Mouse (Mus musculus) heart, embryonic 14.5 days (tissue): Measurements from ENCODE around the gene Timmdc1. TPM values are rescaled to one million over a fixed set of nuclear protein-coding genes. Genes with fewer than 3 reads are reported as not detected.

Source experiments
- ATAC-seq: fragments of 200-750 bp; cut with Nextera tagmentation; 2 replicates; pipeline ENCODE4 v1.8.0; 2017; ENCODE audit warnings: low read depth, moderate TSS enrichment; ENCODE audit not compliant: insufficient number of reproducible peaks, insufficient read depth, low FRiP score
- H3K27ac ChIP-seq, 2 experiments: fragments of 200-500 bp in 1 of 2; fragments of 300-500 bp in 1 of 2; sonication (generic) in 1 of 2; replicated peaks in 1 of 2; 2 replicates each; pipeline ENCODE4 v1.5.1; 2012 to 2014; ENCODE audit warnings: low read depth in 2 of 2, low read length in 2 of 2, control low read depth in 1 of 2, mild to moderate bottlenecking in 1 of 2, mixed read lengths in 1 of 2; ENCODE audit not compliant: control insufficient read depth in 1 of 2, insufficient read depth in 1 of 2
- H3K27me3 ChIP-seq: fragments of 300-500 bp; sonication (generic); 2 replicates; pipeline ENCODE4 v1.6.1; 2014; ENCODE audit warnings: mild to moderate bottlenecking, low read length, control low read depth; ENCODE audit not compliant: control insufficient read depth, insufficient read depth
- H3K36me3 ChIP-seq: fragments of 300-500 bp; sonication (generic); 2 replicates; pipeline ENCODE4 v1.6.1; 2014; ENCODE audit warnings: mild to moderate bottlenecking, control low read depth, low read length, mixed read lengths; ENCODE audit not compliant: control insufficient read depth, insufficient read depth
- H3K4me1 ChIP-seq, 2 experiments: fragments of 200-500 bp in 1 of 2; fragments of 300-500 bp in 1 of 2; sonication (generic) in 1 of 2; 2 replicates each; pipeline ENCODE4 v1.6.1; 2012 to 2014; ENCODE audit warnings: low read length in 2 of 2, control low read depth in 1 of 2, mixed read lengths in 1 of 2; ENCODE audit not compliant: control insufficient read depth in 2 of 2, insufficient read depth in 2 of 2
- H3K4me2 ChIP-seq: fragments of 300-500 bp; sonication (generic); 2 replicates; pipeline ENCODE4 v1.6.1; 2014; ENCODE audit warnings: mild to moderate bottlenecking, low read length
- H3K4me3 ChIP-seq, 2 experiments: fragments of 200-500 bp in 1 of 2; fragments of 300-500 bp in 1 of 2; sonication (generic) in 1 of 2; 2 replicates each; pipeline ENCODE4 v1.5.1; 2012 to 2014; ENCODE audit warnings: low read length in 2 of 2, mild to moderate bottlenecking in 2 of 2, control low read depth in 1 of 2, low read depth in 1 of 2, moderate library complexity in 1 of 2; ENCODE audit not compliant: control insufficient read depth in 1 of 2, insufficient read depth in 1 of 2
- H3K9ac ChIP-seq: fragments of 300-500 bp; sonication (generic); 2 replicates; pipeline ENCODE4 v1.6.1; 2014; ENCODE audit warnings: mild to moderate bottlenecking, low read length
- H3K9me3 ChIP-seq: fragments of 300-500 bp; sonication (generic); 2 replicates; pipeline ENCODE4 v1.6.1; 2016; ENCODE audit warnings: low read length, control low read depth; ENCODE audit not compliant: control insufficient read depth
- WGBS: fragments of 180-500 bp; shearing (Covaris S2); extraction: QIAGEN DNeasy Blood & Tissue Kit; methylation state at CpG from one replicate; pipeline ENCODE4 v1.1.7; 2014; 5-methylcytosine and 5-hydroxymethylcytosine counted together
- polyA plus RNA-seq: library from polyadenylated mRNA; unstranded; fragments of >200 nt; fragmentation: Nextera tagmentation; extraction: Ambion mirVana; gene quantifications from 2 replicates; pipeline ENCODE4 v1.2.1, GENCODE M21; 2014

The Timmdc1 gene
- polyA plus RNA-seq, 1 experiment from 2014 or later, result 34.4 TPM

- no peak overlapping the region for H3K4me3 ChIP-seq
- H3K4me1 ChIP-seq, result no peaks in the 10 kb centered on the region
- no peak overlapping the region for H3K9ac ChIP-seq
- H3K27ac ChIP-seq, result no peak overlapping the region
- ATAC-seq, result no peak
- 77% methylated on average over 3 of the region's 3 CpGs for WGBS
- peaks cover 8% of the 10 kb centered on the region; the same call in 1 of the 2 replicates for H3K27me3 ChIP-seq
- no peak overlapping the region for H3K4me2 ChIP-seq
- no peaks in the 10 kb centered on the region for H3K9me3 ChIP-seq
- H3K36me3 ChIP-seq, result no peaks in the 10 kb centered on the region
These were observed 33.5 kb upstream of the Timmdc1 start for GRCm38 (mm10) chr16:38555988-38556387.

- Histone ChIP-seq H3K4me1 (peaks cover 0 to 9% of the 10 kb centered on the region in 2 experiments; a peak in 3 of 4 replicates), H3K4me3 (peak within 1 kb of the TSS; percentile 66 to 82), H3K27ac (no peak within 1 kb of the TSS), H3K4me2 (peak within 1 kb of the TSS; percentile 83), H3K36me3 (peaks cover 31% of the 10 kb centered on the region), H3K9me3 (no peaks in the 10 kb centered on the region), H3K27me3 (0 out of 2 replicates have a peak, but pooled peaks cover 8% of the 10 kb centered on the region), H3K9ac (peak within 1 kb of the TSS; percentile 83)
- ATAC-seq, result peak; percentile 88
- 3% methylated on average over 54 of the region's 54 CpGs for WGBS
These were observed 27.3 kb upstream of the Timmdc1 start, which contains the start of gene Poglut1 for GRCm38 (mm10) chr16:38549479-38550396. Gene Poglut1 (minus strand): TSS chr16:38550258.

- no peaks in the 10 kb centered on the region for H3K9me3 ChIP-seq
- 0 out of 2 replicates have a peak, but pooled peaks cover 1% of the 10 kb centered on the region for H3K27me3 ChIP-seq
- ATAC-seq, result no peak
- no peak overlapping the region for H3K9ac ChIP-seq
- no peak overlapping the region for H3K4me2 ChIP-seq
- WGBS, result 90% methylated on average over 1 of the region's 1 CpGs
- no peak overlapping the region for H3K27ac ChIP-seq
- no peak overlapping the region for H3K4me3 ChIP-seq
- H3K36me3 ChIP-seq, result peaks cover 44% of the 10 kb centered on the region
- peaks cover 0 to 9% of the 10 kb centered on the region in 2 experiments; a peak in 3 of 4 replicates for H3K4me1 ChIP-seq
These were observed 25.5 kb upstream of the Timmdc1 start for GRCm38 (mm10) chr16:38548000-38548399.

DNA sequence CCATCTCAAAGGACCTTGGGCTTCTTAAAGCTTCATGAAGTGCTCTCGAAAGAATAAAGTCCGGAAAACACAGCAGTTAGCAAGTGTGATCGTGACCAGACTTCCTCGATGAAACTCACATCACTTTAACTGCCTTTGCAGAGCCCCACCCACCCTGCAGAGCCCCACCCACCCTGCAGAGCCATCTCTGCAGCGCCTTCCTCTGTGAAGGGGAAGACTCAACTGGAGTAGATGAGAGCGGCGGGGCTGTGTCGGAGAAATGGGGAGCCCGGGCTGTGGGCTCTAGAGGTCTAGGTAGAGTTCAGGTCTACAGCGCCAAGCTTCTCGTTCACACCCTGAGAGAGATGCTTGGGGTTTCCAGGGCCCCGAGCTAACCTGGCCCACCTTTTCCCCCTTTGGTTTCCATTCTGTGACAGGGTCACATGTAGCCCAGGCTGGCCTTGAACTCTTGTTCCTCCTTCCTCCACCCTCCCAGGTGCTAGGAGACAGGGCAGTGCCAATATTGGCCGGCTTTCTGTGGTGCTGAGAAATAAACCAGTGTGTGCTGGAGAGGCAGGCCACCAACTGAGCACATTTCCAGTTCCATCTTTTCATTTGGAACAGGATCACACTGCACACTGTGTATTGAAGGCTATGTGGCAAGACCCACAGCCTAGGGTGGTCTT, 16.4 kb upstream of the Timmdc1 start:
- Histone ChIP-seq H3K27me3 (no peaks in the 10 kb centered on the region), H3K36me3 (peaks cover 62% of the 10 kb centered on the region), H3K4me1 (no peaks in the 10 kb centered on the region), H3K4me2 (no peak overlapping the region), H3K9me3 (no peaks in the 10 kb centered on the region), H3K9ac (no peak overlapping the region), H3K27ac (no peak overlapping the region), H3K4me3 (no peak overlapping the region)
- 86% methylated on average over 13 of the region's 13 CpGs for WGBS
- ATAC-seq, result no peak

DNA sequence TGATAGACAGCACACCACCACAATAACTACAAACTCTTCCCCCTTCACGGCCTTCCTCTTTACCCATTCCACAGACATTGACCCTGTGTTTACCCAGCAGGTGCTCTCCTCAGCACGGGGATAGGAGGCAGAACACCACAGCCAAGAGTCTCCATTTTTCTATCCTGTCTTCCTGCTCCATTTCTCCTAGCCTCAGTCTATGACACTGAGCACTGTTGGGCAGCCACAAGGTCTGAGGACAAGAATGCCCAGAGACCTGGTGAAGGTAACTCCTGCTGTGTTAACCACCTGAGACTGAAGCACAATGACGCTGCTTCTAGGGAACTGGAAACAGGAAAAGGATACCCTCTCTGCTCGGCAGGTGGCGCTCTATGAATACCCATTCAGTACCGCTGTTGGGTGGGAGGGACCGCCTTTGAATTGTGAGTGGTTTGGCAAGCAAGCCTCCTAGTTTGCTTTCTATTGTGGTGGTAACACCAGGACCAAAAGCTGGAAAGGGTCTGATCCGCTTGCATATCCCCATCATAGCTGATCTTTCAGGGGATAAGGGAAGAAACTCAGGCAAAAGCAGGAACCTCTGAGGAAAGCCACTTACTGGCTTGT, 14.2 kb upstream of the Timmdc1 start:
- H3K36me3 ChIP-seq, result peaks cover 58% of the 10 kb centered on the region
- H3K27ac ChIP-seq, result no peak overlapping the region
- H3K4me1 ChIP-seq, result no peaks in the 10 kb centered on the region
- no peak for ATAC-seq
- no peak overlapping the region for H3K4me2 ChIP-seq
- no peaks in the 10 kb centered on the region for H3K9me3 ChIP-seq
- H3K27me3 ChIP-seq, result no peaks in the 10 kb centered on the region
- H3K4me3 ChIP-seq, result no peak overlapping the region
- 45% methylated on average over 8 of the region's 8 CpGs for WGBS
- H3K9ac ChIP-seq, result no peak overlapping the region

DNA sequence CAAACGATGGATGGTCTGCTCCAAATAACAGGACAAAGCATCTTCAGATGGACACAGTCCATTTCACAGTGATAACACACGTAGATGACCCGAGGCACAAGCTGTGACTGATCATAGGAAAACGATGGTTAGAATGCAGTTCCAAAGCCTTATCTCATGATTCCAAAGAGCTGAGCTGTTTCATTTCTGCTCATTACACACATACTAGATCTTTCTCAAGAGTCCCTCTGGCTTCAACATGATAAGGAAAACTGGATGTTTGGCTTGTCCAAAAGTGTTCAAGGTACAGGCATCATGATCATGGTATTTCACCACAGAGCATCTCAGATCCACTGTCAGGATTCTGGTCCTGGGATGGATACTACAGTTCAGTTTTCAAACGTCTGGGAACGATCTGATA, 3.8 kb upstream of the Timmdc1 start:
- Histone ChIP-seq H3K4me3 (no peak overlapping the region), H3K4me2 (no peak overlapping the region), H3K27ac (no peak overlapping the region), H3K4me1 (peaks cover 4 to 5% of the 10 kb centered on the region in 2 experiments; a peak in 3 of 4 replicates), H3K9ac (no peak overlapping the region), H3K9me3 (no peaks in the 10 kb centered on the region), H3K36me3 (peaks cover 65% of the 10 kb centered on the region), H3K27me3 (no peaks in the 10 kb centered on the region)
- 69% methylated on average over 6 of the region's 6 CpGs for WGBS
- ATAC-seq, result no peak

- Histone ChIP-seq H3K27me3 (no peaks in the 10 kb centered on the region), H3K4me2 (peak overlapping the region; percentile 68), H3K27ac (no peak overlapping the region), H3K4me3 (peak overlapping the region; percentile 66 to 86), H3K9me3 (no peaks in the 10 kb centered on the region), H3K9ac (peak overlapping the region; percentile 85), H3K4me1 (peaks cover 4 to 9% of the 10 kb centered on the region in 2 experiments; a peak in 3 of 4 replicates), H3K36me3 (peaks cover 46% of the 10 kb centered on the region)
- WGBS, result 30% methylated on average over 8 of the region's 8 CpGs
- no peak for ATAC-seq
These were observed 1.1 kb downstream of the Timmdc1 start for GRCm38 (mm10) chr16:38521211-38521987.
